Mouse (Mus musculus) forebrain, embryonic 11.5 days (tissue): ENCODE measurements around the gene Xrn1. TPM values are rescaled to one million over a fixed set of nuclear protein-coding genes. Genes with fewer than 3 reads are reported as not detected.

ENCODE experiments used
- ATAC-seq: fragments of 200-750 bp; cut with Nextera tagmentation; replicated peaks from 2 replicates; pipeline ENCODE4 v1.8.0; 2017; ENCODE audit warnings: moderate TSS enrichment; ENCODE audit not compliant: low FRiP score
- DNase-seq: peaks from one replicate; pipeline ENCODE4 v3.0.0-alpha.2; 2017; ENCODE audit warnings: low spot score
- H3K27ac ChIP-seq: fragments of 300-500 bp; sonication (generic); 2 replicates; pipeline ENCODE4 v1.5.1; 2014; ENCODE audit warnings: low read depth, low read length
- H3K27me3 ChIP-seq: fragments of 300-500 bp; sonication (generic); 2 replicates; pipeline ENCODE4 v1.6.1; 2014; ENCODE audit warnings: mild to moderate bottlenecking, low read length, mixed read lengths; ENCODE audit not compliant: control insufficient read depth, insufficient read depth
- H3K36me3 ChIP-seq: fragments of 300-500 bp; sonication (generic); 2 replicates; pipeline ENCODE4 v1.6.1; 2014; ENCODE audit warnings: mild to moderate bottlenecking, low read length, moderate library complexity, mixed read lengths; ENCODE audit not compliant: control insufficient read depth, insufficient read depth
- H3K4me1 ChIP-seq: fragments of 300-500 bp; sonication (generic); replicated peaks from 2 replicates; pipeline ENCODE4 v1.6.1; 2014; ENCODE audit warnings: low read length, mixed read lengths; ENCODE audit not compliant: control insufficient read depth, insufficient read depth
- H3K4me2 ChIP-seq: fragments of 300-500 bp; sonication (generic); 2 replicates; pipeline ENCODE4 v1.6.1; 2014; ENCODE audit warnings: low read depth, mild to moderate bottlenecking, low read length, moderate library complexity, mixed read lengths; ENCODE audit not compliant: severe bottlenecking
- H3K4me3 ChIP-seq: fragments of 300-500 bp; sonication (generic); 2 replicates; pipeline ENCODE4 v1.5.1; 2014; ENCODE audit warnings: low read depth, low read length
- H3K9ac ChIP-seq: fragments of 300-500 bp; sonication (generic); 2 replicates; pipeline ENCODE4 v1.6.1; 2014; ENCODE audit warnings: low read length
- H3K9me3 ChIP-seq: fragments of 300-500 bp; sonication (generic); 2 replicates; pipeline ENCODE4 v1.6.1; 2016; ENCODE audit warnings: low read length, mixed read lengths; ENCODE audit not compliant: control insufficient read depth
- WGBS: fragments of 180-500 bp; shearing (Covaris S2); extraction: QIAGEN DNeasy Blood & Tissue Kit; methylation state at CpG from one replicate; pipeline ENCODE4 v1.1.7; 2014; 5-methylcytosine and 5-hydroxymethylcytosine counted together
- polyA plus RNA-seq: library from polyadenylated mRNA; unstranded; fragments of >200 nt; fragmentation: Nextera tagmentation; extraction: Ambion mirVana; gene quantifications from 2 replicates; pipeline ENCODE4 v1.2.1, GENCODE M21; 2014

The Xrn1 gene
- polyA plus RNA-seq, 1 experiment from 2014 or later, result 23.8 TPM

- Histone ChIP-seq H3K9me3 (no peaks in the 10 kb centered on the region), H3K4me3 (no peak overlapping the region), H3K4me1 (no peaks in the 10 kb centered on the region), H3K36me3 (no peaks in the 10 kb centered on the region), H3K27ac (no peak overlapping the region), H3K27me3 (no peaks in the 10 kb centered on the region), H3K9ac (no peak overlapping the region), H3K4me2 (no peak overlapping the region)
- ATAC-seq (no peak), DNase-seq (no peak)
- 95% methylated on average over 3 of the region's 3 CpGs for WGBS
Measured at GRCm38 (mm10) chr9:95959732-95960428, 5.3 kb downstream of the Xrn1 start.

DNA sequence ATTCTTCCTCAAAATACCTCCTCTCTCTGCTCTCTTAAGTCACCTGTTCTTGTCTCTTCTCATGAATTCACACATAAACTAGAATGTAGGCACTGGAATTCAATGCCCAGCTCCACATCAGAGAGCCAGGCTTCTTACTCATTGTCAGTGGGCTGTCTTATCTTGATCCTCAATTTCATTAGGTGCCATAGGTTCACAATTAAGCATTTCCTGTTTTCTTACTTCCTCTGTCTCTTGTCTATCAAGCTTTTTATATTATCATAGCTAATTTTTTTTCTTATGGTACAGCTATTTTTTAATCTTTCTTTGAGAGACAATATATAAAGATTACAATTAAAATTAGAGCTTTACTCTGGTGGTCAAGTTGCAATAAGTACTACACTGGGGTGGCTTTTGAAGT lies 6.5 kb downstream of the Xrn1 start:
- Histone ChIP-seq H3K9me3 (no peaks in the 10 kb centered on the region), H3K27me3 (no peaks in the 10 kb centered on the region), H3K27ac (no peak overlapping the region), H3K4me2 (no peak overlapping the region), H3K36me3 (no peaks in the 10 kb centered on the region), H3K4me3 (no peak overlapping the region), H3K4me1 (no peaks in the 10 kb centered on the region), H3K9ac (no peak overlapping the region)
- no peak for ATAC-seq
- DNase-seq, result no peak

DNA sequence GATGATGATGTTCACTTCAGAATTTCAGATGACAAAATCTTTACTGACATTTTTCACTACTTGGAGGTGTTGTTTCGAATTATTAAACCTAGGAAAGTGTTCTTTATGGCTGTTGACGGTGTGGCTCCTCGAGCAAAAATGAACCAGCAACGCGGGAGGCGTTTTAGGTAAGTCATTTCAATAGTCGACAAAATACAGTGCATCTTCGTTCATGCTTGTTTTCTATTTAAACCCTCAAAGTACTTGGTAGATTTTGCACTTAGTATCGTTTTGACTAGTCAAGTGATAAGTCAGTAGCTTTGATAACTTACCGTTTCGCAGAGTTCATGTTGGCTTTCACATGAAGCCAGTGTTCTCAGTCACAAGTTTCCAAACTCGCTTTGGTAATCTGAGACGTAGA lies 9.5 kb downstream of the Xrn1 start:
- WGBS, result 93% methylated on average over 13 of the region's 13 CpGs
- no peak overlapping the region for H3K27ac ChIP-seq
- no peaks in the 10 kb centered on the region for H3K9me3 ChIP-seq
- H3K9ac ChIP-seq, result no peak overlapping the region
- no peaks in the 10 kb centered on the region for H3K4me1 ChIP-seq
- H3K27me3 ChIP-seq, result no peaks in the 10 kb centered on the region
- H3K4me2 ChIP-seq, result no peak overlapping the region
- no peaks in the 10 kb centered on the region for H3K36me3 ChIP-seq
- DNase-seq (no peak), ATAC-seq (no peak)
- no peak overlapping the region for H3K4me3 ChIP-seq

DNA sequence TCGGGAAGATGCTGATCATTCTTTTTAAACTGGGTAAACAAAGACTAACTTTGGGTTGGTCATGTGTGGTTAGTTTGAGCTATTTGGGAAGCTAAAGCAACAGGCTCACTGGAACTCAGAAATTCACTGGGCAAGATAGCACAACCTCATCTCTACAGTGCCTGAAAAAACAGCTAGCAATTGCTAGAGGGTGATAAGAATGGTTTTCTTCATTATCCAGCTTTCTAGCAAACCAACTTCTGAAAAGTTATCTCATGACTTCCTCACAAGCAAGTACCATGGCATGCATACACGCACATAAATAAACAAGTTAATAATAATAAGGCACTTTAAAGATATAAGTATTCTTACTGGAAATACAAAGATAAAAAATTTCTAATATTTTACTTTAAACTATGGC lies 23.7 kb downstream of the Xrn1 start:
- ATAC-seq (no peak), DNase-seq (no peak)
- Histone ChIP-seq H3K36me3 (peaks cover 7% of the 10 kb centered on the region; the same call in 1 of the 2 replicates), H3K27ac (no peak overlapping the region), H3K4me2 (no peak overlapping the region), H3K4me1 (no peaks in the 10 kb centered on the region), H3K4me3 (no peak overlapping the region), H3K9ac (no peak overlapping the region), H3K9me3 (no peaks in the 10 kb centered on the region), H3K27me3 (no peaks in the 10 kb centered on the region)
- 95% methylated on average over 2 of the region's 2 CpGs for WGBS

GRCm38 (mm10) chr9:95979896-95980295 lies 25.3 kb downstream of the Xrn1 start:
- no peaks in the 10 kb centered on the region for H3K27me3 ChIP-seq
- no peak overlapping the region for H3K9ac ChIP-seq
- ATAC-seq (no peak), DNase-seq (no peak)
- no peaks in the 10 kb centered on the region for H3K4me1 ChIP-seq
- H3K9me3 ChIP-seq, result no peaks in the 10 kb centered on the region
- H3K36me3 ChIP-seq, result peaks cover 7% of the 10 kb centered on the region; the same call in 1 of the 2 replicates
- 90% methylated on average over 6 of the region's 6 CpGs for WGBS
- no peak overlapping the region for H3K4me2 ChIP-seq
- H3K27ac ChIP-seq, result no peak overlapping the region
- no peak overlapping the region for H3K4me3 ChIP-seq

GRCm38 (mm10) chr9:95992255-95992654 lies 37.7 kb downstream of the Xrn1 start:
- H3K27ac ChIP-seq, result no peak overlapping the region
- no peak for ATAC-seq
- DNase-seq, result no peak
- H3K9me3 ChIP-seq, result no peaks in the 10 kb centered on the region
- no peak overlapping the region for H3K4me2 ChIP-seq
- H3K36me3 ChIP-seq, result peaks cover 5% of the 10 kb centered on the region
- no peaks in the 10 kb centered on the region for H3K27me3 ChIP-seq
- no peak overlapping the region for H3K9ac ChIP-seq
- no peaks in the 10 kb centered on the region for H3K4me1 ChIP-seq
- H3K4me3 ChIP-seq, result no peak overlapping the region
- WGBS, result 98% methylated on average over 2 of the region's 2 CpGs

- Histone ChIP-seq H3K9me3 (no peaks in the 10 kb centered on the region), H3K9ac (no peak overlapping the region), H3K4me2 (no peak overlapping the region), H3K27ac (no peak overlapping the region), H3K4me1 (no peaks in the 10 kb centered on the region), H3K36me3 (peaks cover 2% of the 10 kb centered on the region; the same call in 1 of the 2 replicates), H3K27me3 (no peaks in the 10 kb centered on the region), H3K4me3 (no peak overlapping the region)
- ATAC-seq (no peak), DNase-seq (no peak)
- whole genome bisulfite sequencing, result 90% methylated on average over 7 of the region's 7 CpGs
Measured at GRCm38 (mm10) chr9:96004455-96004854, 49.9 kb downstream of the Xrn1 start.

GRCm38 (mm10) chr9:96010664-96011063 lies 56.1 kb downstream of the Xrn1 start:
- Histone ChIP-seq H3K27me3 (no peaks in the 10 kb centered on the region), H3K9ac (no peak overlapping the region), H3K36me3 (peaks cover 3% of the 10 kb centered on the region; the same call in 1 of the 2 replicates), H3K4me3 (no peak overlapping the region), H3K4me1 (no peaks in the 10 kb centered on the region), H3K27ac (no peak overlapping the region), H3K4me2 (no peak overlapping the region), H3K9me3 (no peaks in the 10 kb centered on the region)
- ATAC-seq (no peak), DNase-seq (no peak)
- 94% methylated on average over 7 of the region's 7 CpGs for WGBS

DNA sequence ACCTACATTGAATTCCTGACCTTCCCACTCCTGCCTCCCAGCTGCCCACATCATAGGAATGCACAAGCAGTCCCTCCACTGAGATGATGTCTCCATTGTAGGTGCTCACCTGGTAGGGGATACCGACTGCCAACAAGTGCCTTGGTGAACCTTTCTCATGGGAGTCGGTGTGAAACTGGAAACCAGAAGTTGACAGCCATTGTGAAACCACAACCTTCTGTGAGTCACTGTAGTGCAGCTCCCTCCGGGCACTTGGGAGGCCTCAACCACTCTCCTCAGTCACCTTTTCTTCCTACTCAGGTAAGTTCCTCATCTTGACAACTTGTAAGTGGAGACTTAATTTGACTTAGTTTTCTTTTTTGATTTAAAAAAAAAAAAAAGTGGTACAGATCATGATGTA lies 69.4 kb downstream of the Xrn1 start:
- Histone ChIP-seq H3K27me3 (no peaks in the 10 kb centered on the region), H3K27ac (no peak overlapping the region), H3K4me2 (no peak overlapping the region), H3K36me3 (no peaks in the 10 kb centered on the region; the same call in 1 of the 2 replicates), H3K9me3 (no peaks in the 10 kb centered on the region), H3K9ac (no peak overlapping the region), H3K4me1 (no peaks in the 10 kb centered on the region), H3K4me3 (no peak overlapping the region)
- DNase-seq (no peak), ATAC-seq (no peak)
- WGBS, result 95% methylated on average over 3 of the region's 3 CpGs
